Mouse (Mus musculus) stomach, embryonic 14.5 days (tissue): ENCODE results near the gene Fcer1g. TPM values are rescaled to one million over a fixed set of nuclear protein-coding genes. Genes with fewer than 3 reads are reported as not detected.

Experiments
- ATAC-seq: fragments of 200-750 bp; cut with Nextera tagmentation; 2 replicates; pipeline ENCODE4 v1.8.0; 2017; ENCODE audit warnings: low read depth, moderate TSS enrichment; ENCODE audit not compliant: insufficient number of reproducible peaks, insufficient read depth, low FRiP score
- H3K27ac ChIP-seq: fragments of 300-500 bp; sonication (generic); 2 replicates; pipeline ENCODE4 v1.5.1; 2014; ENCODE audit warnings: mild to moderate bottlenecking, low read length, moderate library complexity, mixed read lengths
- H3K27me3 ChIP-seq: fragments of 300-500 bp; sonication (generic); 2 replicates; pipeline ENCODE4 v1.6.1; 2014; ENCODE audit warnings: low read length, control low read depth, mixed read lengths; ENCODE audit not compliant: control insufficient read depth, insufficient read depth
- H3K36me3 ChIP-seq: fragments of 300-500 bp; sonication (generic); 2 replicates; pipeline ENCODE4 v1.6.1; 2014; ENCODE audit warnings: mild to moderate bottlenecking, control low read depth, low read length, moderate library complexity, mixed read lengths; ENCODE audit not compliant: control insufficient read depth, insufficient read depth
- H3K4me1 ChIP-seq: fragments of 300-500 bp; sonication (generic); 2 replicates; pipeline ENCODE4 v1.6.1; 2014; ENCODE audit warnings: low read length, control low read depth, mixed read lengths; ENCODE audit not compliant: control insufficient read depth, insufficient read depth
- H3K4me2 ChIP-seq: fragments of 300-500 bp; sonication (generic); replicated peaks from 2 replicates; pipeline ENCODE4 v1.6.1; 2014; ENCODE audit warnings: low read depth, low read length, control low read depth
- H3K4me3 ChIP-seq: fragments of 300-500 bp; sonication (generic); 2 replicates; pipeline ENCODE4 v1.5.1; 2014; ENCODE audit warnings: low read depth, low read length, control low read depth
- H3K9ac ChIP-seq: fragments of 300-500 bp; sonication (generic); replicated peaks from 2 replicates; pipeline ENCODE4 v1.6.1; 2014; ENCODE audit warnings: low read depth, mild to moderate bottlenecking, control low read depth, low read length, moderate library complexity, mixed read lengths
- H3K9me3 ChIP-seq: fragments of 300-500 bp; sonication (generic); 2 replicates; pipeline ENCODE4 v1.6.1; 2016; ENCODE audit warnings: low read depth, low read length, control low read depth; ENCODE audit not compliant: control insufficient read depth
- WGBS: fragments of 180-500 bp; shearing (Covaris S2); extraction: QIAGEN DNeasy Blood & Tissue Kit; methylation state at CpG from one replicate; pipeline ENCODE4 v1.1.7; 2014; 5-methylcytosine and 5-hydroxymethylcytosine counted together
- polyA plus RNA-seq: library from polyadenylated mRNA; unstranded; fragments of >200 nt; fragmentation: Nextera tagmentation; extraction: Ambion mirVana; gene quantifications from 2 replicates; pipeline ENCODE4 v1.2.1, GENCODE M21; 2014

Fcer1g gene
- polyA plus RNA-seq, 1 experiment from 2014 or later = 52.5 TPM

GRCm38 (mm10) chr1:171185655-171186054 is 48.5 kb downstream of the Fcer1g start:
- Histone ChIP-seq H3K4me1 (peaks cover 13% of the 10 kb centered on the region), H3K36me3 (no peaks in the 10 kb centered on the region), H3K27me3 (no peaks in the 10 kb centered on the region), H3K9ac (no peak overlapping the region), H3K4me3 (no peak overlapping the region), H3K27ac (no peak overlapping the region), H3K4me2 (no peak overlapping the region), H3K9me3 (no peaks in the 10 kb centered on the region)
- WGBS = 61% methylated on average over 8 of the region's 8 CpGs
- no peak for ATAC-seq

DNA sequence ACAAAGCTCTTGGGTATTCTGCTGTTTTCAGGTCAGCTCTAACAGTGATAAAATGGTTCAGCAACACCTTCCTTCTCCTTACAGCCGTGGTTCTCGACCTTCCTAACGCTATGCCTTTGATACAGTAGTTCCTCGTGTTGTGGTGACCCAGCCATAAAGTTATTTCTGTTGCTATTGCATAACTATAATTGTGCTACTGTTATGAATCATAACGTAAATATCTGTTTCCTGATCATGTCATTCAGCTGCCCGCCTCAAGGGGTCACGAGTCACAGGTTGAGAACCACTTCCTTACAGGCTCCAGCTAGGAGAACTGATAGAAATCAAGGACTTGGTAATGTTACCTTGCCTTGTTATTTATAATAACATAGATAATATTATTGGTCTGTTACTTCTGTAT is 49.9 kb downstream of the Fcer1g start:
- Histone ChIP-seq H3K27ac (no peak overlapping the region), H3K36me3 (no peaks in the 10 kb centered on the region), H3K9ac (no peak overlapping the region), H3K4me1 (peaks cover 7% of the 10 kb centered on the region), H3K4me3 (no peak overlapping the region), H3K27me3 (no peaks in the 10 kb centered on the region), H3K9me3 (no peaks in the 10 kb centered on the region), H3K4me2 (no peak overlapping the region)
- no peak for ATAC-seq
- 75% methylated on average over 7 of the region's 7 CpGs for WGBS

- H3K9ac ChIP-seq = no peak overlapping the region
- peaks cover under 1% of the 10 kb centered on the region; the same call in 1 of the 2 replicates for H3K4me1 ChIP-seq
- no peak overlapping the region for H3K27ac ChIP-seq
- no peaks in the 10 kb centered on the region for H3K9me3 ChIP-seq
- H3K4me3 ChIP-seq = no peak overlapping the region
- H3K4me2 ChIP-seq = no peak overlapping the region
- no peaks in the 10 kb centered on the region for H3K27me3 ChIP-seq
- ATAC-seq = no peak
- no peaks in the 10 kb centered on the region for H3K36me3 ChIP-seq
- WGBS = 66% methylated on average over 3 of the region's 3 CpGs
Measured at GRCm38 (mm10) chr1:171183620-171184019, 50.5 kb downstream of the Fcer1g start.

GRCm38 (mm10) chr1:171183025-171183424 is 51.1 kb downstream of the Fcer1g start:
- H3K27ac ChIP-seq = no peak overlapping the region
- H3K36me3 ChIP-seq = no peaks in the 10 kb centered on the region
- H3K9ac ChIP-seq = no peak overlapping the region
- H3K27me3 ChIP-seq = no peaks in the 10 kb centered on the region
- H3K4me1 ChIP-seq = no peaks in the 10 kb centered on the region
- H3K4me3 ChIP-seq = no peak overlapping the region
- ATAC-seq = no peak
- 79% methylated on average over 3 of the region's 3 CpGs for WGBS
- no peak overlapping the region for H3K4me2 ChIP-seq
- no peaks in the 10 kb centered on the region for H3K9me3 ChIP-seq

Other genes starting within 250 kb of the Fcer1g start
- gene Fcgr4, start 215.4 kb downstream of the Fcer1g start, polyA plus RNA-seq = 0.74 and 0.91 TPM in 2 replicates
- gene Fcgr3, start 169.4 kb downstream of the Fcer1g start, polyA plus RNA-seq = 11.1 and 14.8 TPM in 2 replicates
- 2.6 and 2.8 TPM in 2 replicates for gene Cfap126, start 120.4 kb downstream of the Fcer1g start, polyA plus RNA-seq
- 297 and 311 TPM in 2 replicates for gene Sdhc, start 83.8 kb downstream of the Fcer1g start, polyA plus RNA-seq
- 1.9 and 2.0 TPM in 2 replicates for gene Mpz, start 83.7 kb downstream of the Fcer1g start, polyA plus RNA-seq
- gene Pcp4l1, start 38.1 kb downstream of the Fcer1g start, polyA plus RNA-seq = 35.6 and 39.6 TPM in 2 replicates
- gene Nr1i3, start 20.4 kb downstream of the Fcer1g start, polyA plus RNA-seq = 0.17 and 0.30 TPM in 2 replicates
- gene Tomm40l, start 11.9 kb downstream of the Fcer1g start, polyA plus RNA-seq = 25.0 and 28.2 TPM in 2 replicates
- gene Apoa2, start 9.3 kb downstream of the Fcer1g start, polyA plus RNA-seq = 3.9 and 7.3 TPM in 2 replicates
- gene Adamts4, start 16.1 kb upstream of the Fcer1g start, polyA plus RNA-seq = 5.3 and 6.3 TPM in 2 replicates
- gene Ndufs2, start 17.0 kb upstream of the Fcer1g start, polyA plus RNA-seq = 219 and 234 TPM in 2 replicates
- 81.1 and 87.0 TPM in 2 replicates for gene B4galt3, start 36.0 kb upstream of the Fcer1g start, polyA plus RNA-seq
- 56.7 and 57.7 TPM in 2 replicates for gene Ppox, start 46.8 kb upstream of the Fcer1g start, polyA plus RNA-seq
- 68.8 and 70.6 TPM in 2 replicates for gene Usp21, start 53.6 kb upstream of the Fcer1g start, polyA plus RNA-seq
- gene Ufc1, start 60.7 kb upstream of the Fcer1g start, polyA plus RNA-seq = 118 and 130 TPM in 2 replicates
- 48.8 and 54.1 TPM in 2 replicates for gene Dedd, start 94.8 kb upstream of the Fcer1g start, polyA plus RNA-seq
- 37.1 and 40.8 TPM in 2 replicates for gene Nit1, start 111.3 kb upstream of the Fcer1g start, polyA plus RNA-seq
- gene Pfdn2, start 111.3 kb upstream of the Fcer1g start, polyA plus RNA-seq = 44.7 TPM in 2 replicates
- 1.5 and 1.6 TPM in 2 replicates for gene Klhdc9, start 126.4 kb upstream of the Fcer1g start, polyA plus RNA-seq
- 10.7 and 13.7 TPM in 2 replicates for gene Nectin4, start 135.7 kb upstream of the Fcer1g start, polyA plus RNA-seq
- 0.67 and 1.3 TPM in 2 replicates for gene Arhgap30, start 154.6 kb upstream of the Fcer1g start, polyA plus RNA-seq
- gene Usf1, start 176.9 kb upstream of the Fcer1g start, polyA plus RNA-seq = 85.2 and 95.0 TPM in 2 replicates
- gene Tstd1, start 184.5 kb upstream of the Fcer1g start, polyA plus RNA-seq = 3.0 and 3.1 TPM in 2 replicates
- 119 and 127 TPM in 2 replicates for gene F11r, start 203.2 kb upstream of the Fcer1g start, polyA plus RNA-seq